Mouse (Mus musculus): Measurements from ENCODE around the gene Slc12a5. TPM values are rescaled to one million over a fixed set of nuclear protein-coding genes. Genes with fewer than 3 reads are reported as not detected.

Slc12a5 gene
- 145 and 147 TPM in 2 replicates for polyA plus RNA-seq (2012; rRNA removed)

DNA sequence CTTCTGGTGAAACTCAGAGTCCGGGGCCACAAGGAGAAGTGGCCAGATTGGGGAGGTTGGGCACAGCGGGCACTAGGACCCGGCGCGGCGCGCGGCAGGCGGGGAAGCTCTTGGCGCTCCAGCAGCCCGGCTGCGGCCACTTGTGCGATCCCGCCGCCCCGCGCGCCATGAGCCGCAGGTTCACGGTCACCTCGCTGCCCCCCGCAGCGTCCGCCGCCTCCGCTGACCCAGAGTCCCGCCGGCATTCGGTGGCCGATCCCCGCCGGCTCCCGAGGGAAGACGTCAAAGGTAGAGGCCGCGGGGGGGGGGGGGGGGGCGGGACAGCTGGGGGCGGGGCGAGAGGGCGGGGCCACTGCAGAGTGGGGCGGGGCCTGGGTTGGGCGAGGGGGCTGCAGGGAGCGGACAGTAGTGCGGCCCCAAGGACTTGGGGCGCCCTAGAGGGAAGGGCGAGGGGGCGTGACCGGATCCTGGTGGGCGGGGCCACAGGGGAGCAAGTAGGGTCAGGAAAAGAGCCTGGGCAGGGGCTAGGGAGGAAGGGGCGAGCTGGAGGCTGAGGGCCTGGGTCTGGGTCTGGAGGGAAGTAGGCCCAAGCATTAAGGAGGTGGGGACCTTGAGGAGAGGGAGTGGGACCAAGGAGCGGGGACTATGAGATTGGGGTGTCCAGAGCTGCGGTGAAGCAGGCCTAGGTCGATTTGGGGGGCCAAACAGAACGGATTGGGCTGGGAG is at the start of gene Slc12a5:
Slc12a5 (plus strand) TSS at position 87 of the 726 bp plus-strand sequence.

DNA sequence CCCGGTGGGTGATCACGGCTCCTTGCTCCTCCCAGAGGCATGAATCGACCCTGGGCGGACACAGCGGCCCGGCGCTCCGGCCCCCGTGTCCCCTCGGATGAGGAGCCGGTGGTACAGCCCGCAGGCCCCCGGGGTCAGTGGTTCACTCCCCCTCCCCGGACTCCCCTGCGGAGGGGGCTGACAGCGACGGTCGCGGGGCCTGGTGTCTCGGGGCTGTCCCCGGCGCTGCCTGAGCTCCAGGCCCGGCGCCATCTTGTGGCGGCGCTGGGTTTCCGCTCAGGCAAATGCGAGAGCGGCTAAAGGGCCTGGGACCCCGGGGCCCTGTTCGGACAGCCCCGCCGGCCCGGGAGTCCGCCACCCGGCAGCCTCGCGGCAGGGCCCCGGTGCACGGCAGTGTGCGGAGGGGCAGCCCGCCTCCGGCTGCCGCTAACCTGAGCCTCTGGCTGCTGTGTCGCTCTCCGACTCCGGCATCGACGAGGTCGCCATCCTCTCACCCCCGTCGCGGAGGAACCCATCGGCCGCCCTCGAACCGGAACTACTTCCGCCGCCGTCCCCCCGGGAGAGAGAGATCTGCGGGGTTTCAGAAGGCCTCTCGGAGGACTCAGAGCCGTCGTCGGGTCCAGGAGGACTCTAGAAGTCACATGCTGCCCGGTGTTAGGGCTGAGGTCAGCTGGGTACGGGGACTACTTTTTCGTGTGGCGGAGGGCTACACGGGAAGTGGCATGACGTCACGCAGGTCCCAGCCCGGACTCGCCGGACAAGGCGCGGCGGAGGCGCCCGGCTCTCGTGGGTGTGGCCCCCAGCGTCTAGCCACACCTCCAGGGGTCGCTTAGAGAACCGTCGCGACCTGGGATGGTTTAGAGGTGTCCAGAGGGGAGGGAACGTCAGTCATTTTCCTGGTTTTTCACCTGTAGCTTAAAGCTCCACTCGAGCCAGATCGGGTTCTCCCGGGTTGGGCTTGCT is 49.2 kb upstream of the Slc12a5 start, which contains the start of gene Zfp335:
Zfp335 (minus strand) TSS at position 672 of the 963 bp plus-strand sequence.

DNA sequence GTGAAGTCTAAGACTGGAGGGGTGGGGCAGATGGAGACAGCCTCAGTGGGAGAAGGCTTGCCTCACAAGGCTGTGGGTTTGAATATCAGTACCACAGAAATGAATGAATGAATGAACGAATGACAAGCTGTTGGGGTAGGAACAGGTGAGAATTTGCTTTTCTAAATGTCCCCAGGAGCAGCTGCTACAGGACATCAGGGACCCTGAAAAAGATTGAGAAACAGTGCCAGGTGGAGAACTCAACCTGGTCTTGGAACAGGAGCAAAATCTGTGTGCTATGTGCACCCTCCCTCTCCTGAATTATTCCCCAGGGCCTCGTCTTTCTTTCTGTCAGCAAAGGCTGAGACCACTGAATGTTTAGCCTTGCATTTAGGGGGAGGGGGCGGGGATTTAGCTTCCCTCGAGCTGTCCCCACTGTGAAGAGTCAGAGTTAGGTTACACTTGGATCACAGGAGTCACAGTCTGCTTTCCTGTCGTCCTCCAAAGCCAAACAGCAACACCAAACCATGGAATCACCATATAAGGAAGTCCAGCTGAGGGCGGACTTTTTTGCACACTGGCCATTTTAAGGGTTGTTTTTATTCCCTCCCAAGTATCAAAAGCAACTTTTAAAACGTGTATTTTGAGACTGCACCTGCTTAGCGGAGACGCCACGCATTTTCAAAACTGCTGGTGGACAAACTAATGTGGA is 20.3 kb upstream of the Slc12a5 start, which contains the start of gene Mmp9:
Mmp9 (plus strand) TSS at position 641 of the 691 bp plus-strand sequence.

DNA sequence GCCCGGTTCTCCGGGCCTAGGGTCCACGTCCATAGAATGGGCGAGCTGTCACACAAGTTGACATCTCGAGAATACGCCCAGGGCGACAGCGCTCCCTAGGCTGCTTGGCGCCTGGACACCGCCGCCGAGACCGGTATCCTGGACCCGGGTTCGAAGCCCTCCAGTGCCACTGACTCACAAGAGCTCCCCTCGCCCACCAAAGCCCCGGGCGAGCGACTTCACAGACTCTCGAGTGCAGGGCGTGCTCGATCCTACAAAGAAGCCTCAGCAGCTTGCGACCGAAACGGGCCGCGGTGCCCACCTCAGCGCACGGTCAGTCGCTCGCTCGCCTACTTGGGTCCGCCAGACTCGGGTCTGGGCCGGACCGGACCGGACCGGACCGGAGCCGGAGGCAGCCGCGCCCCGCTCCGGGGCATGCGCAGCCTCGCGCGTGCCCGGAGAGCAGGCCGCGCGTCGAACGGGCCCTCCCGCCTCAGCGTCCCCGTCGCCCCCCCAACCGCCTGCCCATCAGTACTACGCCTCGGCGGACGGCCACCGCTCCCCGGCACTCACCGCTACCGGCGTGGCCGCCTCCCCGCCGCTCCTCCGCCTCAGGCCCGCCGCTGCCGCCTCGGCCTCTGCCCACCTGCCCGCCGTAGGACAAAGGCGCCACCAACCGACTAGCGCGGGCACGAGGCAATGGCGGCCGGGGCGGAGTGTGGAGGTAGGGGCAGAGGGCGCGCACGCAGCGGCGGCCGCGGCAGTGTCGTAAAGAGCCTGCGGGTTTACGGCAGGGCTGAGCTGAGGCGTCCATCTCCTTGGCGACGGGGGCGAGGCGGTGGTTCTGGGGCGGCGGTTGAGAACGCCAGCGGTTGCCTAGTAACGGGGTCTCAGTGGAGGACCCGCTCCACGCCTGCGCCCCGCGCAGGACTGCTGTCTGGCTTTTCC is 73.8 kb downstream of the Slc12a5 start, which contains the start of gene Ncoa5:
Ncoa5 (minus strand) TSS at position 737 of the 927 bp plus-strand sequence.

Other genes starting within 250 kb of the Slc12a5 start
- not detected in 2 replicates for gene Spint5, start 245.5 kb upstream of the Slc12a5 start, polyA plus RNA-seq (2012; rRNA removed)
- 1.0 and 1.3 TPM in 2 replicates for gene Wfdc3, start 214.9 kb upstream of the Slc12a5 start, polyA plus RNA-seq (2012; rRNA removed)
- gene Dnttip1, start 214.8 kb upstream of the Slc12a5 start, polyA plus RNA-seq (2012; rRNA removed): 51.1 and 51.2 TPM in 2 replicates
- gene Ube2c, start 190.9 kb upstream of the Slc12a5 start, polyA plus RNA-seq (2012; rRNA removed): 38.6 and 43.3 TPM in 2 replicates
- gene Tnnc2, start 180.8 kb upstream of the Slc12a5 start, polyA plus RNA-seq (2012; rRNA removed): 1.3 and 106 TPM in 2 replicates
- gene Snx21, start 175.0 kb upstream of the Slc12a5 start, polyA plus RNA-seq (2012; rRNA removed): 47.2 TPM in 2 replicates
- gene Acot8, start 155.9 kb upstream of the Slc12a5 start, polyA plus RNA-seq (2012; rRNA removed): 28.9 and 30.7 TPM in 2 replicates
- 9.1 and 9.4 TPM in 2 replicates for gene Zswim3, start 155.7 kb upstream of the Slc12a5 start, polyA plus RNA-seq (2012; rRNA removed)
- 8.7 and 11.1 TPM in 2 replicates for gene Zswim1, start 138.1 kb upstream of the Slc12a5 start, polyA plus RNA-seq (2012; rRNA removed)
- gene Spata25, start 132.3 kb upstream of the Slc12a5 start, polyA plus RNA-seq (2012; rRNA removed): 0.12 TPM in 1 of 2 replicates, not detected in the other
- 116 TPM in 2 replicates for gene Ctsa, start 127.9 kb upstream of the Slc12a5 start, polyA plus RNA-seq (2012; rRNA removed)
- gene Neurl2, start 127.3 kb upstream of the Slc12a5 start, polyA plus RNA-seq (2012; rRNA removed): 5.8 and 5.9 TPM in 2 replicates
- 45.2 and 48.1 TPM in 2 replicates for gene Pltp, start 103.1 kb upstream of the Slc12a5 start, polyA plus RNA-seq (2012; rRNA removed)
- 46.2 and 47.4 TPM in 2 replicates for gene Pcif1, start 81.5 kb upstream of the Slc12a5 start, polyA plus RNA-seq (2012; rRNA removed)
- 35.8 and 40.0 TPM in 2 replicates for gene Zfp335, start 49.0 kb upstream of the Slc12a5 start, polyA plus RNA-seq (2012; rRNA removed)
- gene Mmp9, start 20.0 kb upstream of the Slc12a5 start, polyA plus RNA-seq (2012; rRNA removed): 8.3 and 18.9 TPM in 2 replicates
- gene Ncoa5, start 74.1 kb downstream of the Slc12a5 start, polyA plus RNA-seq (2012; rRNA removed): 122 and 127 TPM in 2 replicates
- gene Cd40, start 94.8 kb downstream of the Slc12a5 start, polyA plus RNA-seq (2012; rRNA removed): 4.4 and 5.0 TPM in 2 replicates
- not detected in 2 replicates for gene 1700025C18Rik, start 129.9 kb downstream of the Slc12a5 start, polyA plus RNA-seq (2012; rRNA removed)

Measured in central nervous system, embryonic 18 days (tissue).